Mouse (Mus musculus) limb, embryonic 14.5 days (tissue): ENCODE results near the gene 1810055G02Rik. TPM values are rescaled to one million over a fixed set of nuclear protein-coding genes. Genes with fewer than 3 reads are reported as not detected.
A peak's percentile ranks its signal among the peaks of the same experiment; 100 is the strongest.

ENCODE experiments used
- ATAC-seq: fragments of 200-750 bp; cut with Nextera tagmentation; 2 replicates; pipeline ENCODE4 v1.8.0; 2017; ENCODE audit warnings: low read depth, moderate number of reproducible peaks, moderate TSS enrichment; ENCODE audit not compliant: low FRiP score
- DNase-seq: peaks from one replicate; pipeline ENCODE4 v3.0.0-alpha.2; 2015; ENCODE audit warnings: low spot score
- H3K27ac ChIP-seq: fragments of 300-500 bp; sonication (generic); replicated peaks from 2 replicates; pipeline ENCODE4 v1.5.1; 2014; ENCODE audit warnings: low read depth, mild to moderate bottlenecking, low read length, moderate library complexity, mixed read lengths
- H3K27me3 ChIP-seq: fragments of 300-500 bp; sonication (generic); 2 replicates; pipeline ENCODE4 v1.6.1; 2014; ENCODE audit warnings: low read length, mixed read lengths; ENCODE audit not compliant: control insufficient read depth, insufficient read depth
- H3K36me3 ChIP-seq: fragments of 300-500 bp; sonication (generic); 2 replicates; pipeline ENCODE4 v1.6.1; 2014; ENCODE audit warnings: mild to moderate bottlenecking, low read length, moderate library complexity, mixed read lengths; ENCODE audit not compliant: control insufficient read depth, insufficient read depth
- H3K4me1 ChIP-seq: fragments of 300-500 bp; sonication (generic); 2 replicates; pipeline ENCODE4 v1.6.1; 2014; ENCODE audit warnings: antibody characterized with exemption, low read length, mixed read lengths; ENCODE audit not compliant: control insufficient read depth, insufficient read depth
- H3K4me2 ChIP-seq: fragments of 300-500 bp; sonication (generic); replicated peaks from 2 replicates; pipeline ENCODE4 v1.6.1; 2014; ENCODE audit warnings: low read depth, mild to moderate bottlenecking, low read length, moderate library complexity; ENCODE audit not compliant: severe bottlenecking
- H3K4me3 ChIP-seq: fragments of 300-500 bp; sonication (generic); replicated peaks from 2 replicates; pipeline ENCODE4 v1.5.1; 2014; ENCODE audit warnings: low read length
- H3K9ac ChIP-seq: fragments of 300-500 bp; sonication (generic); 2 replicates; pipeline ENCODE4 v1.6.1; 2014; ENCODE audit warnings: mild to moderate bottlenecking, low read depth, low read length, moderate library complexity; ENCODE audit not compliant: severe bottlenecking
- H3K9me3 ChIP-seq: fragments of 300-500 bp; sonication (generic); 2 replicates; pipeline ENCODE4 v1.6.1; 2016; ENCODE audit warnings: low read length; ENCODE audit not compliant: control insufficient read depth
- POLR2A ChIP-seq: fragments of 200-500 bp; IDR thresholded peaks from 2 replicates; pipeline ENCODE4 v1.8.0; 2012; ENCODE audit warnings: inconsistent platforms, mild to moderate bottlenecking, moderate library complexity, borderline replicate concordance; ENCODE audit not compliant: insufficient read depth, insufficient read length; ENCODE audit errors: extremely low read depth
- WGBS: fragments of 180-500 bp; shearing (Covaris S2); extraction: QIAGEN DNeasy Blood & Tissue Kit; methylation state at CpG from one replicate; pipeline ENCODE4 v1.1.7; 2014; 5-methylcytosine and 5-hydroxymethylcytosine counted together
- polyA plus RNA-seq, 2 experiments: library from polyadenylated mRNA; depleted of rRNA in 1 of 2; stranded (reverse) in 1 of 2; unstranded in 1 of 2; fragments of >200 nt; fragmentation: Nextera tagmentation in 1 of 2; extraction: Ambion mirVana in 1 of 2; gene quantifications; 2 replicates each; pipeline versions ENCODE4 v1.2.1 to v1.2.3; 2012 to 2014

1810055G02Rik gene
- polyA plus RNA-seq, 2 experiments = 56.4 to 76.0 TPM

GRCm38 (mm10) chr19:3681310-3681934 lies 26.7 kb upstream of the 1810055G02Rik start:
- TF ChIP-seq POLR2A = no peak
- 28% methylated on average over 13 of the region's 13 CpGs for WGBS
- Histone ChIP-seq H3K4me3 (0 out of 2 replicates have a peak overlapping the region, but pooled peaks have one; percentile 10), H3K4me1 (peaks cover 45% of the 10 kb centered on the region), H3K27me3 (no peaks in the 10 kb centered on the region), H3K9me3 (no peaks in the 10 kb centered on the region), H3K4me2 (peak overlapping the region; percentile 25; the same call in 1 of the 2 replicates), H3K27ac (peak overlapping the region; percentile 79), H3K9ac (no peak overlapping the region), H3K36me3 (no peaks in the 10 kb centered on the region)
- peak; percentile 71 for DNase-seq
- ATAC-seq = peak; percentile 82

GRCm38 (mm10) chr19:3684414-3684813 lies 23.7 kb upstream of the 1810055G02Rik start:
- H3K4me3 ChIP-seq = peak overlapping the region; percentile 96
- peak overlapping the region; percentile 90 for H3K27ac ChIP-seq
- no peak for TF ChIP-seq POLR2A
- DNase-seq = no peak
- H3K9me3 ChIP-seq = no peaks in the 10 kb centered on the region
- WGBS = 14% methylated on average over 1 of the region's 1 CpGs
- H3K4me2 ChIP-seq = peak overlapping the region; percentile 95
- no peaks in the 10 kb centered on the region for H3K27me3 ChIP-seq
- no peaks in the 10 kb centered on the region for H3K36me3 ChIP-seq
- H3K9ac ChIP-seq = peak overlapping the region; percentile 98; the same call in 1 of the 2 replicates
- H3K4me1 ChIP-seq = peaks cover 59% of the 10 kb centered on the region
- no peak for ATAC-seq

- peaks cover 57% of the 10 kb centered on the region for H3K4me1 ChIP-seq
- WGBS = 4% methylated on average over 11 of the region's 11 CpGs
- peak; percentile 32; the same call in 1 of the 2 replicates for ATAC-seq
Measured at GRCm38 (mm10) chr19:3684957-3685580, 23.0 kb upstream of the 1810055G02Rik start.

GRCm38 (mm10) chr19:3685611-3686214 lies 22.4 kb upstream of the 1810055G02Rik start:
- Histone ChIP-seq H3K4me3 (peak overlapping the region; percentile 96), H3K27ac (peak overlapping the region; percentile 90), H3K4me2 (peak overlapping the region; percentile 95), H3K4me1 (peaks cover 51% of the 10 kb centered on the region), H3K27me3 (no peaks in the 10 kb centered on the region), H3K36me3 (no peaks in the 10 kb centered on the region), H3K9me3 (no peaks in the 10 kb centered on the region), H3K9ac (peak overlapping the region; percentile 98)
- under 1% methylated on average over 27 of the region's 45 CpGs for WGBS
- peak; percentile 39; the same call in 1 of the 2 replicates for ATAC-seq
- TF ChIP-seq POLR2A = no peak
- peak; percentile 35 for DNase-seq

More at GRCm38 (mm10) chr19:3684957-3685580, 23.0 kb upstream of the 1810055G02Rik start:
- TF ChIP-seq POLR2A = no peak
- Histone ChIP-seq H3K9me3 (no peaks in the 10 kb centered on the region), H3K27me3 (no peaks in the 10 kb centered on the region), H3K9ac (peak overlapping the region; percentile 98), H3K4me2 (peak overlapping the region; percentile 95), H3K27ac (peak overlapping the region; percentile 90), H3K4me3 (peak overlapping the region; percentile 96), H3K36me3 (no peaks in the 10 kb centered on the region)
- DNase-seq = no peak

- ATAC-seq = peak; percentile 59
- Histone ChIP-seq H3K4me3 (peak within 1 kb of the TSS; percentile 96), H3K9me3 (no peaks in the 10 kb centered on the region), H3K4me1 (peaks cover 46% of the 10 kb centered on the region), H3K27me3 (no peaks in the 10 kb centered on the region), H3K36me3 (no peaks in the 10 kb centered on the region), H3K27ac (peak within 1 kb of the TSS; percentile 90), H3K4me2 (peak within 1 kb of the TSS; percentile 95), H3K9ac (peak within 1 kb of the TSS; percentile 98)
- DNase-seq = peak; percentile 23
- under 1% methylated on average over 15 of the region's 83 CpGs for WGBS
- TF ChIP-seq POLR2A = 0 out of 2 replicates have a peak, but pooled peaks have one; percentile 43
Measured at GRCm38 (mm10) chr19:3686215-3686894, 21.7 kb upstream of the 1810055G02Rik start, which contains the start of gene Lrp5. Gene Lrp5 (minus strand): TSS chr19:3686564.
